Mouse (Mus musculus) adipocyte (in vitro differentiated cells): Measurements from ENCODE around the gene 1700018F24Rik.
"Not testable (repeated sequence)": the region's sequence is repeated elsewhere in the genome, so short reads cannot be mapped to it uniquely, and the experiment has no call there.

Experiments used
- DNase-seq: peaks from one replicate; pipeline ENCODE4 v3.0.0-alpha.2; 2016; ENCODE audit warnings: low spot score

The 1700018F24Rik gene

DNA sequence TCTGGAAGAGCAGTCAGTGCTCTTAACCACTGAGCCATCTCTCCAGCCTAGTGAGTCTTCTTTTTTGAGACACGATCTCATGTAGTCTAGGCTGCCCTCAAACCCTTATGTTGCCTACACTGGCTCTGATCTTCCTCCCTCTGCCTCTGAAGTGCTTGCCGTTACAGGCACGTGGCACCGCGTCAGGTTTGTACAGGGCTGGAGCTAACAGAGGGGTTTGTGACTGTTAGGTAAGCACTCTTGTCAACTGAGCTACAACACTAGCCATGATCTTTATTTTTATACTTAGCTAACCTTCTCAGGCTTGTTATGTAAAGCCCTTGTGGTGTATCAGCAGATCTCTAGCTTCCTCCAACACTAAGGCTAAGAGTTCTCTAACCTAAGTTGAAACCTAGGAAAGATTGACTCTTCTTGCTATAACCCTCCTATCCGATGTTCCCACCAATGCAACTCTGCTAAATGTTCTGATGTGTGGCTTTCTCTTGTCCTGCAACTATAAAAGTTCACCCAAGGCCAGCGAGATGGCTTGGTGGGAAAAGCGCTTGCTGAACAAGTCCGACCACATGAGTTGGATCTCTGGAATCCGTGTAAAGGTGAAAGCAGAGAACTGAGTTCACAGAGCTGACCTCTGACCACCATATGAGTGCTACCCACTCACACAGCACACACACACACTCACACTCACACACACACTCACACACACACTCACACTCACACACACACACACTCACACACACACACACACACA, 39.2 kb downstream of the 1700018F24Rik start:
- DNase-seq: peak; percentile 30

- DNase-seq: not testable (repeated sequence)
These were observed 40.4 kb downstream of the 1700018F24Rik start for GRCm38 (mm10) chr5:145083201-145083600.

DNA sequence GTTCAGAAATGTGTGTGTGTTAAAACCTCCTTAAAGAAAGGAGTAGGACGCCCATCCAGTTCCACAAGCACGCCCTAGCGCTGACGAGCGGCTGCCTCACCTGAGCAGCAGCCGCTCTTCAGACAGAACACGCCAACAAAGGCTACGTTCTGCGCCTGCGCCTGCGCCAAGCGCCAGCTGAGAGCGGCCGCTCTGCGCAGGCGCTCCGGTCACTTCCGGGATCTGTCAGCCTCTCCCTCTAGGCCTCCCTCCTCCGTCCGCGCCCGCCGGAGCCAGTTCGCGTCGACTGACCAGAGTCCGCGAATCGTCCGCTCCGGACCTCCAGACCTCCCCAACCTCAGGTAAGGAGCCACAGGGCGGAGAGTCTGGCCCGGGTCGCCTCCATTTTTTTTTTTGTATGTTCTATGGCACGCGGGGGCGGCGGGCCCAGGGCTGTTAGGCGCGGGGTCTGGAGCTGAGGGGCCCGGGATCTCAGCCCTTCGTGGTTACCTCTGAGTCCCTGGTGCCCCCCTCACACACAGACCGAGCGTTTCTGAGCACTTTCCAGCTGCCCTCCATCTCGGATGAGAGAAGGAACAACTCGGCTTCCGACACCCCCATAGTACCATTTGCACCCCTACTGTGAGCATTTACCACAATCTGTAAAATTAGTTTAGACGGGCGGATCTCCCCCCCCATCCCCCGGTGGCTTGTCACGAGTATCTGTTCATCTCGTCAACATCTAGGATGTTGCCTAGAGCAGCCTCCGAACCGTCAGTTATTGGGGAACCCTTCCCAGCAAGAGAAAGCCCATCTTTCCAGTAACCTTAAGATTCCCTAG, 41.1 kb downstream of the 1700018F24Rik start, which contains the start of the genes Arpc1a and Kpna7:
TSS of gene Arpc1a (plus strand) at position 199 of the 820 bp plus-strand sequence.
TSS of gene Kpna7 (minus strand) at position 399 of the 820 bp plus-strand sequence.
- DNase-seq: peak; percentile 98

DNA sequence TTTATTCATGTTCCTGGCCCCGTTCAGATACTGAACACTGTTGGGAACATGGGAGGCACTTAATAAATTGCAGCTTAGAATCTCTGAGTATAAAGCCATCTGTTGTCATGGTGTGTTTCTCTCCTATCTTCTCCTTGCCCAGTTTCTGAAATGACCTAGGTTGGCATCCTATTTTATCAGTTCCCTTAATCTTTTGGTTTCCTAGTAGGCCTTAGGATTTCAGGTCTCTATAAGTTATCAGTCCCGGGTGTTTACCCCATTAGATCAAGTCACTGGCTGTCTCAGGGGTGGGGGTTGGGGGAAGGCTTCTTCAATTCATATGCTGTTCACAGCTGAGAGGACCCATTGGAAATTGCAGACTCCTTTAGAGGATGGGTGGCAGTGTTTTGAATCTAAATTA, 42.0 kb downstream of the 1700018F24Rik start:
- DNase-seq: no peak

GRCm38 (mm10) chr5:145088186-145088585, 45.4 kb downstream of the 1700018F24Rik start:
- DNase-seq: no peak

GRCm38 (mm10) chr5:145089878-145090277, 47.1 kb downstream of the 1700018F24Rik start:
- DNase-seq: no peak
